Mouse (Mus musculus) neural tube, embryonic 15.5 days (tissue): ENCODE measurements around the gene Aifm2. TPM values are rescaled to one million over a fixed set of nuclear protein-coding genes. Genes with fewer than 3 reads are reported as not detected.
A peak's percentile ranks its signal among the peaks of the same experiment; 100 is the strongest.

Experiments used
- ATAC-seq: fragments of 200-750 bp; cut with Nextera tagmentation; 2 replicates; pipeline ENCODE4 v1.8.0; 2017; ENCODE audit warnings: mild to moderate bottlenecking, moderate TSS enrichment, moderate library complexity; ENCODE audit not compliant: low FRiP score
- H3K27ac ChIP-seq: fragments of 300-500 bp; sonication (generic); replicated peaks from 2 replicates; pipeline ENCODE4 v1.5.1; 2015; ENCODE audit warnings: mild to moderate bottlenecking, inconsistent platforms
- H3K27me3 ChIP-seq: fragments of 300-500 bp; sonication (generic); replicated peaks from 2 replicates; pipeline ENCODE4 v1.6.1; 2015; ENCODE audit warnings: inconsistent platforms
- H3K36me3 ChIP-seq: fragments of 300-500 bp; sonication (generic); 2 replicates; pipeline ENCODE4 v1.6.1; 2015; ENCODE audit warnings: inconsistent platforms
- H3K4me1 ChIP-seq: fragments of 300-500 bp; sonication (generic); 2 replicates; pipeline ENCODE4 v1.6.1; 2015; ENCODE audit warnings: inconsistent platforms
- H3K4me2 ChIP-seq: fragments of 300-500 bp; sonication (generic); 2 replicates; pipeline ENCODE4 v1.6.1; 2015; ENCODE audit warnings: inconsistent platforms, mild to moderate bottlenecking, moderate library complexity
- H3K4me3 ChIP-seq: fragments of 300-500 bp; sonication (generic); replicated peaks from 2 replicates; pipeline ENCODE4 v1.5.1; 2015; ENCODE audit warnings: mild to moderate bottlenecking, inconsistent platforms
- H3K9ac ChIP-seq: fragments of 300-500 bp; sonication (generic); replicated peaks from 2 replicates; pipeline ENCODE4 v1.6.1; 2015; ENCODE audit warnings: mild to moderate bottlenecking, inconsistent platforms
- H3K9me3 ChIP-seq: fragments of 300-500 bp; sonication (generic); replicated peaks from 2 replicates; pipeline ENCODE4 v1.6.1; 2016; ENCODE audit warnings: inconsistent platforms
- WGBS: fragments of 180-500 bp; shearing (Covaris S2); methylation state at CpG from one replicate; pipeline ENCODE4 v1.1.7; 2015; ENCODE audit warnings: mixed read lengths; 5-methylcytosine and 5-hydroxymethylcytosine counted together
- polyA plus RNA-seq: library from polyadenylated mRNA; unstranded; fragments of >200 nt; fragmentation: Nextera tagmentation; extraction: Ambion mirVana; gene quantifications from 2 replicates; pipeline ENCODE4 v1.2.1, GENCODE M21; 2015

The Aifm2 gene
- polyA plus RNA-seq, 1 experiment from 2014 or later: 18.2 TPM

- ATAC-seq: no peak
- H3K9me3 ChIP-seq: no peaks in the 10 kb centered on the region
- no peaks in the 10 kb centered on the region for H3K27me3 ChIP-seq
- no peaks in the 10 kb centered on the region for H3K4me1 ChIP-seq
- no peak overlapping the region for H3K4me3 ChIP-seq
- H3K27ac ChIP-seq: no peak overlapping the region
- H3K36me3 ChIP-seq: peaks cover 95% of the 10 kb centered on the region
- no peak overlapping the region for H3K4me2 ChIP-seq
- 79% methylated on average over 13 of the region's 13 CpGs for WGBS
- H3K9ac ChIP-seq: no peak overlapping the region
Observed at GRCm38 (mm10) chr10:61747302-61747701, 32.2 kb downstream of the Aifm2 start.

GRCm38 (mm10) chr10:61750014-61750413, 35.0 kb downstream of the Aifm2 start:
- 82% methylated on average over 9 of the region's 9 CpGs for WGBS
- H3K36me3 ChIP-seq: peaks cover 91% of the 10 kb centered on the region
- H3K4me1 ChIP-seq: no peaks in the 10 kb centered on the region
- H3K27me3 ChIP-seq: no peaks in the 10 kb centered on the region
- no peak overlapping the region for H3K4me2 ChIP-seq
- no peak overlapping the region for H3K9ac ChIP-seq
- no peak overlapping the region for H3K27ac ChIP-seq
- no peak for ATAC-seq
- H3K9me3 ChIP-seq: no peaks in the 10 kb centered on the region
- no peak overlapping the region for H3K4me3 ChIP-seq

- Histone ChIP-seq H3K9me3 (no peaks in the 10 kb centered on the region), H3K36me3 (peaks cover 88% of the 10 kb centered on the region), H3K9ac (no peak overlapping the region), H3K4me3 (no peak overlapping the region), H3K27ac (no peak overlapping the region), H3K4me2 (no peak overlapping the region), H3K27me3 (no peaks in the 10 kb centered on the region), H3K4me1 (no peaks in the 10 kb centered on the region)
- 87% methylated on average over 20 of the region's 20 CpGs for WGBS
- no peak for ATAC-seq
Observed at GRCm38 (mm10) chr10:61751534-61752219, 36.6 kb downstream of the Aifm2 start.

GRCm38 (mm10) chr10:61753071-61753470, 38.0 kb downstream of the Aifm2 start:
- Histone ChIP-seq H3K36me3 (peaks cover 86% of the 10 kb centered on the region), H3K9me3 (no peaks in the 10 kb centered on the region), H3K4me2 (no peak overlapping the region), H3K9ac (no peak overlapping the region), H3K27me3 (no peaks in the 10 kb centered on the region), H3K4me3 (no peak overlapping the region), H3K27ac (no peak overlapping the region), H3K4me1 (no peaks in the 10 kb centered on the region)
- WGBS: 96% methylated on average over 23 of the region's 23 CpGs
- ATAC-seq: no peak

GRCm38 (mm10) chr10:61757022-61757421, 42.0 kb downstream of the Aifm2 start:
- no peak overlapping the region for H3K9ac ChIP-seq
- H3K36me3 ChIP-seq: peaks cover 51% of the 10 kb centered on the region
- no peaks in the 10 kb centered on the region for H3K27me3 ChIP-seq
- H3K9me3 ChIP-seq: no peaks in the 10 kb centered on the region
- WGBS: 90% methylated on average over 14 of the region's 14 CpGs
- no peak for ATAC-seq
- no peak overlapping the region for H3K4me3 ChIP-seq
- H3K27ac ChIP-seq: no peak overlapping the region
- H3K4me1 ChIP-seq: 0 out of 2 replicates have a peak, but pooled peaks cover 7% of the 10 kb centered on the region
- H3K4me2 ChIP-seq: no peak overlapping the region

GRCm38 (mm10) chr10:61758904-61759303, 43.8 kb downstream of the Aifm2 start:
- H3K27me3 ChIP-seq: no peaks in the 10 kb centered on the region
- 96% methylated on average over 2 of the region's 2 CpGs for WGBS
- no peak overlapping the region for H3K27ac ChIP-seq
- peaks cover 34% of the 10 kb centered on the region for H3K36me3 ChIP-seq
- H3K4me2 ChIP-seq: no peak overlapping the region
- H3K4me1 ChIP-seq: 0 out of 2 replicates have a peak, but pooled peaks cover 7% of the 10 kb centered on the region
- no peak for ATAC-seq
- no peak overlapping the region for H3K4me3 ChIP-seq
- no peak overlapping the region for H3K9ac ChIP-seq
- H3K9me3 ChIP-seq: no peaks in the 10 kb centered on the region

- Histone ChIP-seq H3K27ac (no peak overlapping the region), H3K27me3 (no peaks in the 10 kb centered on the region), H3K4me2 (no peak overlapping the region), H3K4me3 (no peak overlapping the region), H3K9ac (no peak overlapping the region), H3K9me3 (no peaks in the 10 kb centered on the region), H3K4me1 (peaks cover 7% of the 10 kb centered on the region; the same call in 1 of the 2 replicates), H3K36me3 (peaks cover 27% of the 10 kb centered on the region)
- WGBS: 79% methylated on average over 6 of the region's 6 CpGs
- ATAC-seq: no peak
Observed at GRCm38 (mm10) chr10:61759869-61760268, 44.8 kb downstream of the Aifm2 start.

GRCm38 (mm10) chr10:61764689-61765088, 49.6 kb downstream of the Aifm2 start:
- Histone ChIP-seq H3K9me3 (no peaks in the 10 kb centered on the region), H3K4me2 (no peak overlapping the region), H3K36me3 (0 out of 2 replicates have a peak, but pooled peaks cover 2% of the 10 kb centered on the region), H3K27me3 (no peaks in the 10 kb centered on the region), H3K9ac (no peak overlapping the region), H3K4me1 (peaks cover 22% of the 10 kb centered on the region), H3K27ac (no peak overlapping the region), H3K4me3 (no peak overlapping the region)
- 71% methylated on average over 8 of the region's 8 CpGs for WGBS
- ATAC-seq: no peak

GRCm38 (mm10) chr10:61765558-61765957, 50.5 kb downstream of the Aifm2 start:
- Histone ChIP-seq H3K9me3 (no peaks in the 10 kb centered on the region), H3K36me3 (peaks cover 6% of the 10 kb centered on the region; the same call in 1 of the 2 replicates), H3K4me1 (peaks cover 19% of the 10 kb centered on the region), H3K27me3 (no peaks in the 10 kb centered on the region), H3K4me3 (no peak overlapping the region), H3K4me2 (no peak overlapping the region), H3K9ac (no peak overlapping the region), H3K27ac (no peak overlapping the region)
- ATAC-seq: no peak
- WGBS: 24% methylated on average over 5 of the region's 5 CpGs

GRCm38 (mm10) chr10:61766806-61767205, 51.7 kb downstream of the Aifm2 start:
- Histone ChIP-seq H3K4me2 (no peak overlapping the region), H3K36me3 (peaks cover 6% of the 10 kb centered on the region; the same call in 1 of the 2 replicates), H3K4me3 (no peak overlapping the region), H3K9me3 (no peaks in the 10 kb centered on the region), H3K9ac (no peak overlapping the region), H3K27ac (no peak overlapping the region), H3K4me1 (peaks cover 19% of the 10 kb centered on the region), H3K27me3 (no peaks in the 10 kb centered on the region)
- no peak for ATAC-seq
- 49% methylated on average over 6 of the region's 6 CpGs for WGBS

GRCm38 (mm10) chr10:61781461-61782128, 66.5 kb downstream of the Aifm2 start:
- ATAC-seq: no peak
- H3K27ac ChIP-seq: peak overlapping the region; percentile 99
- no peaks in the 10 kb centered on the region for H3K36me3 ChIP-seq
- H3K9ac ChIP-seq: peak overlapping the region; percentile 32; the same call in 1 of the 2 replicates
- H3K4me3 ChIP-seq: peak overlapping the region; percentile 85
- peak overlapping the region; percentile 62 for H3K4me2 ChIP-seq
- WGBS: 26% methylated on average over 8 of the region's 9 CpGs
- no peaks in the 10 kb centered on the region for H3K9me3 ChIP-seq
- peaks cover 39% of the 10 kb centered on the region for H3K4me1 ChIP-seq
- H3K27me3 ChIP-seq: no peaks in the 10 kb centered on the region
